Mouse (Mus musculus) small intestine, adult 2 months (tissue): ENCODE measurements around the gene Sirt7.
A peak's percentile ranks its signal among the peaks of the same experiment; 100 is the strongest.

Experiments used
- CTCF ChIP-seq: fragments of 200-500 bp; IDR thresholded peaks from 2 replicates; pipeline ENCODE4 v1.5.1; 2012; ENCODE audit warnings: low read depth, mild to moderate bottlenecking, control low read depth, inconsistent platforms, low read length, moderate library complexity, mixed read lengths; ENCODE audit not compliant: insufficient replicate concordance, insufficient read length; ENCODE audit errors: extremely low read depth
- POLR2A ChIP-seq: fragments of 200-500 bp; IDR thresholded peaks from 2 replicates; pipeline ENCODE4 v1.6.1; 2012; ENCODE audit warnings: low read depth, mild to moderate bottlenecking, control low read depth, inconsistent platforms, low read length, moderate library complexity

DNA sequence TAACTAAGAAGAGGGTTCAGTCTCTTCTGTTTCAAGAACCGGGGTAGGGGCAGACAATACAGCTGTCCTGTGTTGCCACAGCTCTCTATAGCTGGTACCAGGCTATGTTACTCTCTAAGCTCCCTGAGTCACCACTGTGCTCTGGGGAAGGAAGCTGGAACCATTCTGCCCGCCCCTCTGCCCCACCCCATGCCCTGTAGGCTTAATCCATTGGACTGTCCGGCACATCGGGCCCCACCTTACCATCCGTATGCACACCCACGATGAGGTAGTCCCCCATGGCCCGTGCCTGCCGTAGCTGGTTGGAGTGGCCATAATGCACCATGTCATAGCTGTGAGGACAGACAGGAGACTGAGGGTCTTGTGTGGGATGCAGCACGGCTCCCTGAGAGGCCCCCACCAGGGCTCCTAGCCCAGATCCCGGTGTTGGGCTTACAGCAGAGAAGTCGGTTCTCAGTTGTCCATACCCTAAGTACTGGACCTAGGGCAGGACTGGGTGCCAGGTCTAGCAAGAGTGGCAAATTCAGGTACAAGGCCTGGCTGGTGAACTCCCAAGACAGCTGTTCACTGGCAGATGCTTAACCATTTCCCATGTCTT, 9.3 kb downstream of the Sirt7 start:
- TF ChIP-seq POLR2A (peak; percentile 23; the same call in 1 of the 2 replicates), CTCF (no peak)
